Mouse (Mus musculus) G1E-ER4 (cell line): Measurements from ENCODE around the gene Asic3. TPM values are rescaled to one million over a fixed set of nuclear protein-coding genes. Genes with fewer than 3 reads are reported as not detected.

Source experiments
- GATA1 ChIP-seq: IDR thresholded peaks from one replicate; pipeline ENCODE4 v1.8.0; 2012; ENCODE audit warnings: low read length, inconsistent platforms
- polyA plus RNA-seq: library from polyadenylated mRNA; stranded (reverse); fragments of >175 nt; gene quantifications from 2 replicates; pipeline ENCODE4 v1.2.3, GENCODE M21; 2012

The Asic3 gene
- polyA plus RNA-seq, 1 experiment = 0.08 TPM

DNA sequence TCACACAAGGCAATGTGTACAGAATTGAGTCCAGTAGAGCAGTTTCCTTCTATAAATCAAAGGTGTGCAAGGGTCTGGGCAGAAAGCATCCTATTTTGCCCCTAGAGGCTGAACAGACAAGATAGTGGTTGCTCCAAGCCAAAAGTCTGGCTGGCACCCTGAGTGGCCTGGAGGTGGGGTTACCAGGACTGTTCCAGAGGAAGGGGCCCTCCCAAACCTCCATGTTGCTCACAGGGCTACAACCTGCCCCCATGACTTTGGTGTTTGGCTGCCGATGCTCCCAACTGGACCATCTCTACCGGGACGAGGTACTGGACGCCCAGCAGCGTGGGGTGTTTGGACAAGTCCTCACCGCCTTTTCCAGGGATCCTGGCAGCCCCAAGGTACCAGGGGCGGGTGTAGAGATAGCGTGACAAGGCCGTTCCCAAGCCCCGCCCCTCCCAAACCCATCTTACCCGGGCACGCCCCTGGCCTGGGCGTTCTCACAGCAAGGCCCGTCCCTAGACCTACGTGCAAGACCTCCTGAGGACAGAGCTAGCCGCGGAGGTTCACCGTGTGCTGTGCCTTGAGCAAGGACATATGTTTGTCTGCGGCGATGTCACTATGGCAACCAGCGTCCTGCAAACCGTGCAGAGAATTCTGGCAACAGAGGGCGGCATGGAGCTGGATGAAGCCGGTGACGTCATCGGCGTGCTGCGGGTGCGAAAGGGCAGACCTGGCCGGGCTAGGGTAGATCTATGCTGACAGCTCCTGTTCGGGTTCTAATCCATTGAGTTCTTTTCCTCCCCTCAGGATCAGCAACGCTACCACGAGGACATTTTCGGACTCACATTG, 29.9 kb upstream of the Asic3 start:
- TF ChIP-seq GATA1 = no peak

DNA sequence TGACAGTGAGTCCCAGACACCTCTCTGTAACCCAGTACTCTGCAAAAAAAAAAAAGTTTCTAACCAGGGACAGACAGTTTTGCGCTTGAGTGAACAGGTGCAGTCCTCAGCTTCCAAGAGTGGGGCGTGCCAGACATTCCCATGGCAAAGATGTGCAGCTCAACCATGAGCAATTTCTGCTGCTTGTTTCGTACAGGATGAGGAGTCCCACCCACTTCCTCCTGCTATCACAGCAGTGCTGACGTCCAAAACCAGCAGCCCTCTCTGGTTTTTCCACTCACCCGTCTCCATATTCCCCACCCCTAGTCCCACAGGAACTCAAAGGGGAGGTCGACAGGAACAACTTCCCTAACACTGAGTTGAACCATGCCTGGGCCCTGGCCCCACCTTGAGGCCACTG, 28.8 kb upstream of the Asic3 start:
- no peak for TF ChIP-seq GATA1

DNA sequence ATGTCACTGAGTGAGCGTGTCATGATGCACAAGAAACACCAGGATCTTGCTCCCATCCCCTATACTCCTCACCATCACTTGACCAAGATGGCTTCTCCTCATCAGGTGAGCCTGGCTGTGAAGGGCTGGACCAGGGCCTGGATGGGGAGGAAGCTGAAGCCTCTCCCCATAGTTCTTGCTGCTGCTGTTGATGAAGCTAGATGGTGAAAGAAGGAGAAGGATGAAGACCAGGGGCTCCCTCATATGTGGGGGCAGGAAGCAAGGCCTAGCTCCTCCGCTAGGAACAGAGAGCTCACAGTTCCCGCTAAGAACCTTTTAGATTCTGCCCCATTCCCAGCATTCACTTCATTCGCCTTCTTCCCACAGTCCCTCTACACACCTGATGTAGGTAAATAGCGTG, 27.8 kb upstream of the Asic3 start:
- TF ChIP-seq GATA1 = no peak

DNA sequence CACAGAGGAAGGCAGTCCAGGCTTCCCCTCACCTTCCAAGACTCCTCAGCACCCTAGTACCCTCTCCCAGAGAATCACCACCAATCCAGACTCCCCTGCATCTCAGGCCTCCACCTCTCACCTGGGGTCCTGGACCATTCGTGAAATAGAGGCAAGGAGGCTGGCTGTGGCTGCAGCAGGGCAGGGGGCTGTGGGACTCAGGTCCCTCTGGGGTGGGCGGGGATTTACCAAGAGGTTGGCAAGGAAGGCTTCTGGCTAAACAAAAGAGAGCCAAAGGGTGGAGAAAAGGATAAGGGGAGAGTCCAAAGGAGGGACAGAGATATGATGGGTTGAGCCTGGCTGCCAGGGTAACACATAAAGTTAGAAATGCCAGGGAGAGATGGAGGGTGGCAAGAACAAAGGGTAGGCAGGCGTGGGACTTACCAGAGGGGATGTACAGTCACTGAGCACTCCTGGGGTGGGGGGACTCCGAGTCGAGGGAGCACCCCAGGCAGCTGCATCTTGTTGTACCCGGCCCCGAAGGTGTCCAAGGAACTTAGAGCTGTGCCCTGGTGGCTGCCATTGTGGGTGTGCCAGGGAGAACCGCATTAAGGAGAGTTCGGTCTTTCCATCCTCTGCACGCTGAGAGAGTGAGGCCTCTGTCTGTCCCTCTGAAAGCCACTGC, 27.2 kb upstream of the Asic3 start:
- no peak for TF ChIP-seq GATA1

DNA sequence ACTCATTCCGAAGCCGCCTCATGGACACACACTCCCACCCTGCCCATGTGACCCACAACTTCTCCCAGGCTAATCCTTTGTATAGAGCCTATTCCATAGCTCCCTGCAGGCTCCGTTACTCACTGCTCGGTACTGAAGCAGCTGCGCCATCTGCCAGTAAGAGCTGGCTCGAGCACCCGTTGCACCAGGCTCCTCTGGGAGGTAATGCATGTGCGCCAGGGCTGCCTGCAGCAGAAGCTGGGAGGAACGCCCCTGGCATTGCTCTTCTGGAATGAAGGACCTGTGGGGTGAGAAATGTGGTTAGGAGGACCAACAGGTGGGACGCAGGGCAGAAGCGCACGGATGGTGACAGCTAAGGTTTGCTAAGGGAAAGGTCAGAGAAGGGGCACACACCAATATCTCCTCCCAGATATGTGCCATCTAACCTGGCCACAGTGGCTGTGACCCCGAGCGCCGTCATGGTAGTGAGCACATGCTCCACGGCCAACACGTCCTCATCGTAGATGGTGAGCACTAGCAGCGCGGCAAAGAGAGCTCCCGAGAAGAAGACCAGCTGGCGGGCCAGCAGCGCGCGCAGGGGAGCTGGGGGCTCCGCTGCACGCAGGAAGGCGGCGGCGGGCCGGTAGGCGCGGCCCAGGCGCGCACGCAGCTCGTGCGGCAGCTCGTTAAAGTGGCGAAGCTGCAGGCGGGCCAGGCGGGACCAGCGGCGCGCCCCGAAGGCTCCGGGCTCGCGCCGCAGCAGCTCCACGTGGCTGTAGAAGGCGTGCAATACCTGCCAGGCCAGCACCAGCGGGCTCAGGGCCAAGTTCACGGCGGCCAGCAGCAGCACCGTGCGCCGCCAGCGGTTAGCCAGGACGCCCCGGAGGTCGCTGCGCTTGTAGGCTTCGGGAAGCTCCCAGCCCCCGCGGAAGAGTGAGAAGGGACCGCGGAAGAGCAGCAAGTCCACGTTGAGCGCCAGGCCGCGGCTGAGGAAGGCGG, 25.6 kb upstream of the Asic3 start:
- TF ChIP-seq GATA1 = no peak

DNA sequence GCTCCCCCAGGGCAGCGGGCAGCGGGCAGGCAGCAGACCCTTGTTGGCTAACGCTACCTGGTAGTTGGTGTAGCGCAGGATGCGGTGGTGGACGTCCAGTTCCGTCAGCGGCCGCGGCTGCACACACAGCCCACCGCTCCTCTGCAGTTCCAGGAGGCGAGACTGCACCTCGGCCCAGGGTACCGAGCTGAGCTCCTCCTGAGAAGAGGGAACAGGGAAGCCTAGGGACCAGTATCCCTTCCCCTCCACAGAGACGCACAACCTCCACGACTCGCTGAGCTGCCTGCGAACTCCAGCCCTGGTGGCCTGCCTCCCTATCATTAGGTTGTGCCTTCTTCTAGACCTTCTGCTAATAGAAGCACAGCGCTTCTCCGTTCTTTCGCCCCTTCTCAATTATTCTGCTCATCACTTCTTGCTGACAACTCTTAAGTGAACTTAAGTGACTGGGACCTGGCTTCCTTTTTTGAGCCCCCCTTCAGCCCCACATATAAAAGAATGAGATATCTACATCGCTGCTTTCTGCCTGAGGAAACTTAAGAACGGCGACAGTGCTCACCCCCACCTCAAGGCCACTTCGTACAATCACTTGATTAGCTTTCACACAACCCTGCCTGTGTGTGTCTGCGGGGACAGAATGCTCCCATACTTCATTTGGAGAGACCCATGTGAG, 24.8 kb upstream of the Asic3 start:
- no peak for TF ChIP-seq GATA1

DNA sequence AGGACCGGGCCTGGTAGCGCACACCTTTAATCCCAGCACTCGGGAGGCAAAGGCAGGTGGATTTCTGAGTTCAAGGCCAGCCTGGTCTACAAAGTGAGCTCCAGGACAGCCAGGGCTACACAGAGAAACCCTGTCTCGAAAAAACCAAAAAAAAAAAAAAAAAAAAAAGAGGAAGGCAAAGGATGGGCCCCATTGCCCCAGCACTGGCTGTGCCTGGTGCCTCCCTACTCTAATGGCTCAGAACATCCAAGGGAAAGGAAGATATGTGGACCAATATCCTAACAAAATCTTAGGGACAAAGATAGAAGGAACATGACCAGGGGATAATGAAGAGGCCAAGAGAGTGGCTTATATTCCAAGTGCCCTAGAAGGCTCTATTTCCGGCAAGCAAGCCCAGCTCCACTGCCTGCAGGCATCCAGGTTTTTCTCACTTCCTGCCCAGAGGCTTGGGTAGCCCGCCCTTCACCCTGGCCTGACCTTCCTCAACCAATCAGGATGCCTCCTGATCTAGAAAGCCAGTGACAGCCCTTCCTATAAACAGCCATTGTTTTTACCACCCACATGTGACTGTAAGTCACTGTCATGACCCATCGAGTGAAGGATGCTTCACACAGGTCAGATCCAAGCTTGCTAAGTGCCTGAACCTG, 24.1 kb upstream of the Asic3 start:
- no peak for TF ChIP-seq GATA1

DNA sequence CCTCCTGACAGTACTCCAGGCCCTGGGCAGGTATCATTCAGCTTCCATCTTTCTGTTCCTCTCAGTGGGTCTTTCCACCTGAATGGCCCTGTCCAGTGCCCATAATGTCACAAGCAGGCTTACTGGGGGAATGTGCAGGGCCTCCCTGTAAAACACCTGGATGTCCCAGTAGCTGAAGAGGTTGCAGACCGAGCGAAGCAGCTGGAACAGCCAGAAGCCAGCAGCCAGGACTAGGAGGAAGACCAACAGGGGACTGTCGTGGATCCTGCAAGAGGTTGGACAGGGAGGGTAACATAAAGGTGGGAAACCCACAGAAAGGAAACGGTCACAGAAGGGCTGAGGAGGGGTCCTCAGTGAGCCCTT, 23.6 kb upstream of the Asic3 start:
- no peak for TF ChIP-seq GATA1

DNA sequence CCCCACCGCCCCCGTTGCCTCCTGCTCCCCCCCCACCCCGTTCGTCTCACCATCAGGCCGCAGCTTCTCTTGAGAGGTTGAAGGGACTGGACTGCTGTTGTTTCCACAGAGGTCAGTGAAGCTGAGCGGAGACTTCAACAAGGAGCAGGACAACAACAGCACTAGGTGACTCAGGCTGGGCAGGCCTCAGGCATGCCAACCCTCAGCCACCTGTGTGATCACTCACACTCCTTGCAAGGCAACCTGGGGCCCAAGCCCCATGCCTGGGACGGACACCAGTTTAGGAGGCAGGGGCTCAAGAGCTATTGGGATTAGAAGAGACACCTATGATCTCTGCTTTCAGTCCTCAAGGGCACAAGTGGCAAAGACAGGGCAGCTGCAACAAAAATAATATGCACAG, 21.3 kb upstream of the Asic3 start, which contains the start of gene Atg9b:
Gene Atg9b, minus strand, starts transcription at position 280 of the 400 bp plus-strand sequence.
- no peak for TF ChIP-seq GATA1

DNA sequence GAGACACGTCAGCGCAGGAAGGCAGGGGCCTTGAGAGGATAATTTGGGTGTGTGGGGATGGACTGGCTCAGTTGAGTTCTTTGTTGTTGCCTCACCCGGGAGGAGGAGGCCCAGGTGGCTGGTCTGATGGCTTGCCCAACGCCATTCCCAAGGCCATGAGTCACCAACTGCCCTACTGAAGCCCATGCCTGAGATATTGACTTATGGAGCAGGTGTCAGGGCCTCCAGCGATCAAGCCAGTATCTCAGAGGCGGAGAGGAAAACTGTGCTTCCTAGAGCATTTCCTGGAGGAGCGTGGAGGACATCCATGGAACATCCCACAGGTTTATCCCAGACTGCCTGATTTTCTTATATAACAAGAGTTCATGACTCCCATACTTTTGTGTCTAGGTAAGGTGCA, 20.5 kb upstream of the Asic3 start:
- TF ChIP-seq GATA1 = no peak

DNA sequence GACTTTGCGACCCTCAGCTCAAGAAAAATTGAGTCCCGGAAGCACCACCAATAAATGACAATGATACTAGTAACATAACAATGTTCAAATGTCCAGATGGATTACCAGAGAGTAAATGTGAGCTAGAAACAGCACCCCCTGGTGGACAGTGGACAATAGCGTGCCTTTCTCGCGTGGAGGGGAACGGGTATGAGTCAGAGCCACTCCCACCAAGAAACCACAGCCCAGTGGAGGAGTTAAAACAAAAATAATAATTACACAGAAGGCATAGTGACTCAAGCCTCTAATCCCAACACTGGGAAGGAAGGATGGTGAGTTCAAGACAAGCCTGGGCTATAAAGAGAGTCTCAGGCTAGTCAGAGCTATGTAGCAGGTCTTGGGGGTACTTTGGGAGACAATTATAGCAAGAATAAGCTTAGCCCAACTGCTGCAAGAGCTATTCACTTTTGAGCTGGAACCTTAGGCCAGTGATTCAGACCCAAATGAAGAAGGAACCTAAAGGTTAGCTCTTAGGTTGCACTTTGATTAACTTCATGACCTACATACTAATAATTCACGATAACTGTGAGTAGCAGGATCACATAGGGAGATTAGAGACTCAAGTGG, 19.7 kb upstream of the Asic3 start, which contains the start of gene Abcb8:
Gene Abcb8, plus strand, starts transcription at position 272 of the 606 bp plus-strand sequence.
- no peak for TF ChIP-seq GATA1

DNA sequence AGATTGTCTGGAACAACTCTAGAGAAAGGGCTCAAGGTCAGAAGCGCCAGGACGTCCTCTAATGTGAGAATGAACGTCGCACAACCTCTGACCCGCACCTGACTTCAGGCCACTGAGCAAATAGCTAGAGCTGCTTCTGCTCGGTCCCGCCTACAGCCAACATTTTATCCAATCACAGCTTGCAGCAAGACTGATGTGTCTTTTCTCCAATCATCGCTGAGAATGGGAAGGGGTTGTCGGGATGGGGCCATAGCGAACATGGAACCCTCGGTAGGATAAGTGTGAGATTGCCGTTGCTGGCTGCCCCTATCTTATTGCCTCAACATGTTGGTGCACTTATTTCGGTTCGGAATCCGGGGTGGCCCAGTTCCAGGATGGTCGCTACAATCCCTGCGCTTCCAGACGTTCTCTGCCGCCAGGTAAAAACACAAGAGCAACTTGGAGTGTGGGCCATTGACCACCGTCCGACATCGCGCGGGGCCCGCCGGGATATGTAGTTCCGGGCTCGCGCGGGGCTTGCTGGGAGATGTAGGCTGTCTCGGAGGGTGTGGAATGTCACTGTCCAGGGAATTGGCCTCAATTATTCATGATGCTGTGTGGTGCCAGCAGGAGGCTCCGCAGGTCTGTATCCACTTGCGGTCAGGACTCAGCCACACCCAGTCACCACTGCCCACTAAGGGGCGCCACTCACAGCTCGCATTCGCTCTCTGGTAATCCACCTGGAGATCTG, 18.9 kb upstream of the Asic3 start:
- no peak for TF ChIP-seq GATA1

DNA sequence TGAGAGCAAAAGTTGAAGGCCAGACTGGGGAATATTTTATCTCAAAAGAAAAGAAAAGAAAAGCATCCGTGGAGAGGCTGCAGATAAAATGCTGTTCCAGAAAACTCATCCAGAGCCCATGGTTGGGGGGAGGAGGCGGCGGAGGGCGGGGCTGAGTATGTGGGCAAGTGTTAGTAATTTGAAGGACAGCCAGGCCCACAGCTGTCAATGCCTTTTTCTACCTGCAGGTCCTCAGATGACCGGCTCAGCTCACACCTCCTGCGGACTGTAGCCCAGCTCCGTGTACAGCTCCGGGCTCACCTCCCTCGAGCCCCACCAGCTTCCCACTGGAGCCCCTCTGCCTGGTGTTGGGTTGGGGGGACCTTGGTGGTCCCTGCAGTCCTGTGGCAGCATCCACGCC, 13.5 kb upstream of the Asic3 start:
- no peak for TF ChIP-seq GATA1

DNA sequence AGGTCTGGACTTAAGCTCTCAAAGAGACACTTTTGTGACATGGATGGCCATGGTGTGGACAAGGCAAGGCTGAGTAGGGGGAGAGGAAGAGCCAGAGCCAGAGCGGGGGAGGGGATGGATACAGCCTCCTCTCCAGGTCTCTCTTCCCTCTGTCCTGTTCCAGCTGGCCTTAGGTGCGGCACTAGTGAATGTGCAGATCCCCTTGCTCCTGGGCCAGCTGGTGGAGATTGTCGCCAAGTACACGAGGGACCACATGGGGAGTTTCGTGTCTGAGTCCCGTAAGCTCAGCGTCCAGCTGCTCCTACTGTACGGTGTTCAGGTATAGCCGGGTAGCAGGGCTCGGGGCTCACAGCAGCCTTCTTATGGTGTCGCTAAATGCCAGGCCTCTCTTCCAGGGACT, 12.8 kb upstream of the Asic3 start:
- TF ChIP-seq GATA1 = no peak
